Comparison of ENCODE assay signal across 9 mouse cellular contexts in the genomic region with DNA sequence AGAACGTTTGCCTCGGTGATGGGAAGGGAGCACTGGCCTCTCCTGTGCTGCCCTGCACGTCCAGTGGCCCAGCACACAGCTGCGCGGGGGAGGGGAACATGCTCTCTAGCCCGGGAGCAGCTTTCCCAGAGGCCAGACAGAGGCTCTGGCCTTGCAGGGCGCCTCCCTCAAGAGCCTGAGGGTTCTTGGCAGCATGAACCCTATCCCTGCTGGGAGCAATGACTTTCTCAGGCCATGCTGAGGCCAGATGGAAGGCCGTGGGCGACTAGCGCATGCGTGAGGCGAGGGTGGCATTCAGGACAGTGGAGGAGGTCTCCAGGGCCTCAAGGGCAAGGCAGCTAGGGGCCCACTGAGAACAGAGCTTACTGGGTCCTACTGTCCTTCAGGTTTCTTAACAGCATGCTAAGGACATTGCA.
A peak's percentile ranks its signal among the peaks of the same experiment; 100 is the strongest.
DNase-seq lines count a peak whose midpoint lies in the region; ATAC-seq and TF ChIP-seq lines count a peak whose summit lies in the region.
"Had no signal": no experiment of that assay in that cellular context is flagged by ENCODE, and none has a peak within 500 bp of the region (broad histone marks: within the 10 kb centered on the region; RNA-seq: fewer than 3 reads in every experiment).

No protein-coding gene starts in this region.

- no peaks in the 10 kb centered on the region for H3K36me3 ChIP-seq in forebrain, embryonic 16.5 days (ENCODE audit: control insufficient read depth, insufficient read depth)

- no peaks in the 10 kb centered on the region for H3K9me3 ChIP-seq in forebrain, embryonic 16.5 days (ENCODE audit: control insufficient read depth, low read length)

- no peaks in the 10 kb centered on the region for H3K27me3 ChIP-seq in Patski
- no peaks in the 10 kb centered on the region for H3K27me3 ChIP-seq in cerebellum, adult 2 months (ENCODE audit: control insufficient read depth, insufficient read depth, low read length)
- no peaks in the 10 kb centered on the region for H3K27me3 ChIP-seq in forebrain, embryonic 16.5 days (replicated peaks; ENCODE audit: control insufficient read depth, insufficient read depth, low read length)

- TF ChIP-seq CTCF in Patski (IDR thresholded peaks at IDR 0.05) = no peak
- no peak for TF ChIP-seq CTCF in cerebellum, adult 2 months (IDR thresholded peaks at IDR 0.05; ENCODE audit: borderline replicate concordance, insufficient read depth, low read depth, low read length)

- ATAC-seq in Patski = peak; percentile 75
- peak; percentile 55 for ATAC-seq in forebrain, embryonic 16.5 days
- ATAC-seq in megakaryocyte progenitor cell, adult 5-6 weeks (replicated peaks; ENCODE audit: poor library complexity) = no peak

- in situ Hi-C loops in Patski (cut with MboI; ENCODE audit: low pct_unique_long_range_greater_than_20kb) = no loop called here

- no peak overlapping the region for H3K9ac ChIP-seq in forebrain, embryonic 16.5 days (replicated peaks; ENCODE audit: low read depth, low read length)

- WGBS in cerebellum, adult 2 months = 13% methylated on average over 12 of the region's 12 CpGs
- 11% methylated on average over 12 of the region's 12 CpGs for WGBS in forebrain, embryonic 16.5 days

- TF ChIP-seq POLR2A in cerebellum, adult 2 months (IDR thresholded peaks at IDR 0.05; ENCODE audit: borderline replicate concordance, insufficient read depth, low read length) = no peak

- no peak overlapping the region for H3K4me2 ChIP-seq in forebrain, embryonic 16.5 days (ENCODE audit: low read length)

- H3K4me3 ChIP-seq in cerebellum, adult 2 months (replicated peaks; ENCODE audit: insufficient read depth, low read depth, low read length) = no peak overlapping the region
- H3K4me3 ChIP-seq in forebrain, embryonic 16.5 days (replicated peaks; ENCODE audit: low read length) = no peak overlapping the region
- H3K4me3 ChIP-seq: megakaryocyte, embryonic 14.5 days had no signal

- intact Hi-C loops in heart, postnatal 25 days (cut with DNase I) = loop anchor here (2.0 kb wide), 1 partner anchor 34 kb away; no protein-coding TSS in a partner anchor

- CTCF ChIA-PET in Patski (lab: Charles Lee) = interaction anchor here (0.8 to 6.4 kb wide), 6 partner anchors 32 to 491 kb away, joined by 3 to 47 read pairs (median 3); no protein-coding TSS in a partner anchor

- H3K27ac ChIP-seq in cerebellum, adult 2 months (ENCODE audit: insufficient read depth, low read length) = no peak overlapping the region
- no peak overlapping the region for H3K27ac ChIP-seq in forebrain, embryonic 16.5 days (ENCODE audit: low read length)

- POLR2A ChIA-PET in Patski (lab: Charles Lee) = interaction anchor here (0.6 to 1.4 kb wide), 8 partner anchors 30 to 494 kb away, joined by 3 to 5 read pairs (median 3); no protein-coding TSS in a partner anchor

- peaks cover 18% of the 10 kb centered on the region for H3K4me1 ChIP-seq in cerebellum, adult 2 months (ENCODE audit: control insufficient read depth, insufficient read depth, low read length)
- H3K4me1 ChIP-seq in forebrain, embryonic 16.5 days (replicated peaks; ENCODE audit: control insufficient read depth, insufficient read depth, low read length) = peaks cover 4% of the 10 kb centered on the region; the same call in 1 of the 2 replicates
- H3K4me1 ChIP-seq: megakaryocyte, embryonic 14.5 days had no signal

- DNase-seq in Patski (ENCODE audit: low read depth, low spot score) = peak; percentile 78
- peak; percentile 63 to 74 for DNase-seq in cerebellum, adult 2 months
- DNase-seq in heart, postnatal 25 days (ENCODE audit: low spot score) = peak; percentile 78
- DNase-seq in kidney, postnatal 36 days = peak; percentile 80 to 81
- peak; percentile 75 for DNase-seq in lung, postnatal 10 days
- peak; percentile 30 for DNase-seq in retina, postnatal 7 days (ENCODE audit: low read depth, low spot score)

Comparison
In these comparisons a context has a peak if more than half of its experiments do, and no peak if none do; other contexts are left out.
1. DNase-seq: peak in every context shown above with its lines; median percentile 80 in kidney, postnatal 36 days; 78 in Patski; 78 in heart, postnatal 25 days; 75 in lung, postnatal 10 days; 68 in cerebellum, adult 2 months; 30 in retina, postnatal 7 days.